Mouse (Mus musculus): ENCODE results near the gene Rpl36. TPM values are rescaled to one million over a fixed set of nuclear protein-coding genes. Genes with fewer than 3 reads are reported as not detected.
A peak's percentile ranks its signal among the peaks of the same experiment; 100 is the strongest.
"Not testable (repeated sequence)": the region's sequence is repeated elsewhere in the genome, so short reads cannot be mapped to it uniquely, and the experiment has no call there.

The Rpl36 gene
- polyA plus RNA-seq, 1 experiment from 2014 or later = 1,230 TPM

DNA sequence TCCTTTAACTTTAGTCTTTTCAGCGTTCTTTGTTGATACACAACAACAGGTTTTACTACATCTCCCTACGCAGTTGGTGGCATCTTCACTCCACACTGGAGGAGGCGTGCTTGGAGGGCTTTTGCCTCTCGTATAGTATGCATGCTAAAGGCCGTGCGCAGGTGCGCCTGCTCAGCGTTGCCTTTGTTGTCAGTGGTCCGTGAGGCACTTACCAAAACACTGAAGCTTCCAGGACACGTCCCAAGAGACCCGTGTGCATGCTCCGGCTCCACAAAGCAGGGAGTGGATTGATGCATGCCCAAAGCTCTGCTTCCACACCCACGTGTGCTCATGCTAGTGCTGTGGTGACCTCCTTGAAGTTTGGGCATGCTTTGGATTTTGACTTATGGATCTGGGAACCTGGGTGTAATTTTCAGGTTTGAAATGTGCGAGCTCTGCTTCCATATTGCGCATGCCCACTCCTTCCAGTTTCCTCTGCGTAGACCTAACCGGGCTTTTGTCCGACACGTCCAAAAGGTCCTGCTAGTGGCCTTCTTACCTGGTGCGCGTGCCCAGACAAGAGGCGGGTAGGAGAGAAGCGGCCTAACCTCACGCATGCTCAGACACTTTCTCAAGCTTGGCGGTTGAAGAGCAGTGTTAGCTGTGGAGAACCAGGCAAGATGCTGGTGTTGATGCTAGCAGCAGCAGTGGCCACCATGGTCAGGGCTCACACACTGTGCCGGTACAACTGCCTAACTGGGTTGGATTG, 14.5 kb downstream of the Rpl36 start, which contains the start of gene Catsperd:
TSS of gene Catsperd (plus strand) at position 614 of the 748 bp plus-strand sequence.
- Histone ChIP-seq H3K9ac (peak within 1 kb of the TSS; percentile 49), H3K4me1 (peaks cover 18% of the 10 kb centered on the region), H3K9me3 (replicated peaks) (no peaks in the 10 kb centered on the region), H3K36me3 (peaks cover 15% of the 10 kb centered on the region; the same call in 1 of the 2 replicates), H3K27ac (peak within 1 kb of the TSS; percentile 48), H3K27me3 (no peaks in the 10 kb centered on the region), H3K4me3 (peak within 1 kb of the TSS; percentile 95), H3K4me2 (replicated peaks) (peak within 1 kb of the TSS; percentile 87)
- ATAC-seq (ENCODE audit: low FRiP score) = peak; percentile 49
- 9% methylated on average over 26 of the region's 26 CpGs for WGBS

DNA sequence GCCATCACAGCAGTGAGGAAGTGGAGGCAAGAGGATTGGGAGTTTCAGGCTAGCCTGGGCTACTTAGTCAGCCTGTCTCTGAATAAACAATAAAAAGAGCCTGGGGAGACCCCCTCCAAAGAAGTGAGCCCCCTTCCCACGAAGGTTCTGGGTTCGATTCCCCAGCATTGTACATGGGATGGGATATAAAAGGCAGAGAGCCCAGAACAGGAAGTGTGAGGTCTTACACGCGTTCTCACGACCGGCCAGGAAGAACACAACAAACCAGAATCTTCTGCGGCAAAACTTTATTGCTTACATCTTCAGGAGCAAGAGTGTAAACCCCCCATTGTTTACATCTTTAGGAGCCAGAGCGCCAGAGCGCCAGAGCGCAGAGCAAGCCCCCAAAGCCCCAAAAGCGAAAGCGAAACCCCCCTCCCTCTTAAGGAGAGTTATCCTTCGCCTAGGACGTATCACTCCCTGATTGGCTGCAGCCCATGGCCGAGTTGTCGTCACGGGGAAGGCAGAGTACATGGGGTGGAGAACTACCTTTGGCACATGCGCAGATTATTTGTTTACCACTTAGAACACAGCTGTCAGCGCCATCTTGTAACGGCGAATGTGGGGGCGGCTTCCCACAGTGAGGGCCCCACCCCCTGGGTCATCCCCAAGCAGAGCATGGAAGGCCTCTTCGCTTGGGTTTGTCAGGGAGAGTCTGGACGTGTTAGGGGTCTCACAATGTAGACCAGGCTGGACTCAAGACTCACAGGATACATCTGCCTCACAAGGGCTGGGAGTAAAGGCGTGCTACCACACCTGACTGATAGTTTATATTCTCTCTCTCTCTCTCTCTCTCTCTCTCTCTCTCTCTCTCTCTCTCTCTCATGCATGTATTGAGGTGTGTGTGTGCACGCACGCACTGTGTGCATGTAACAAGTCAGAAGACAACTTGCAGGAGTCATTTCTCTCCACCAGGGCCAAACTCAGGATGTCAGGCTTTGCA, 16.9 kb downstream of the Rpl36 start:
- peaks cover 18% of the 10 kb centered on the region for H3K4me1 ChIP-seq
- H3K4me2 ChIP-seq (replicated peaks); H3K36me3 ChIP-seq; H3K27me3 ChIP-seq; ATAC-seq (ENCODE audit: low FRiP score); H3K9ac ChIP-seq; H3K4me3 ChIP-seq; H3K9me3 ChIP-seq (replicated peaks); H3K27ac ChIP-seq: not testable (repeated sequence)
- WGBS = 88% methylated on average over 27 of the region's 27 CpGs

DNA sequence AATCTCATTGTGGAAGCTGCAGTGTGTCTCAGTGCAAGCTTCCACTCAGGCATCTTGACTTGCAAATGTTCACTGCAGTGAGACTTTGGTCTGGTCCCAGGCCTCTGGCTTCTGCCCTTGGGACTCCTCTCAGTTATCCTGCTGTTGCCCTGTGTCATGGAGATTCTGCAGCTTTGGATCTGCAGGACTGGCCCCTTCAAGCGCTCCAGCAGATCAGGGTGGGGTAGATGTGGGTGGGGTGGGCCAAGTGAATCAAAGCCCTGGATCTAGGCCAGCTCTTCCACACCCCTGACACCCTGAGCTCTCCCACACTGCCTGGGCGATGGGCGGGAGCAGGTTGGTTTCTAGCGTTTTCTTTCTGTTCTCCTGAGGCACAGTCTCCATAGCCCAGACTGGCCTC, 18.6 kb downstream of the Rpl36 start:
- ATAC-seq (ENCODE audit: low FRiP score) = no peak
- H3K4me2 ChIP-seq (replicated peaks) = no peak overlapping the region
- H3K27ac ChIP-seq = no peak overlapping the region
- H3K9ac ChIP-seq = no peak overlapping the region
- WGBS = 51% methylated on average over 4 of the region's 4 CpGs
- no peaks in the 10 kb centered on the region for H3K27me3 ChIP-seq
- no peak overlapping the region for H3K4me3 ChIP-seq
- H3K36me3 ChIP-seq = no peaks in the 10 kb centered on the region
- peaks cover 6% of the 10 kb centered on the region for H3K4me1 ChIP-seq
- H3K9me3 ChIP-seq (replicated peaks) = no peaks in the 10 kb centered on the region

DNA sequence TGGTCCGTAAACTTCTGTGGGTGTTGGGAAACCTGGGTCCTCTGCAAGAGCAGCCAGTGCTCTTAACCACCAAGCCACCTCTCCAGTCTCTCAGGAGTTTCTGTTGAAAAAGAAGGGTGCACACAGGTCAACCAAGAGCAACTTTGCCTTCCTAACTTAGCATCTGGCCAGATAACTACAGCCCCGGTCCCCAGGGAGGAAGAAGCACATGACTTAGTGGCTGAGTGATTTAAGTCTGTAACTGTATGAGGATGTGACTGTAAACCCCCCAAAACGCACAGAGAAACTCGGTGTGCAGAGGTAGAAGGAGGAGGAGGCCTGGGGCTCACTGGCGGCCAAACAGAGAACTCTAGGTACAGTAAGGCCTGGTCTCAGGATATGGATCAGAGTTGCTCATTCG, 20.8 kb downstream of the Rpl36 start:
- no peaks in the 10 kb centered on the region for H3K27me3 ChIP-seq
- no peak overlapping the region for H3K4me3 ChIP-seq
- no peak overlapping the region for H3K9ac ChIP-seq
- no peaks in the 10 kb centered on the region for H3K9me3 ChIP-seq (replicated peaks)
- no peak overlapping the region for H3K4me2 ChIP-seq (replicated peaks)
- ATAC-seq (ENCODE audit: low FRiP score) = no peak
- no peak overlapping the region for H3K27ac ChIP-seq
- no peaks in the 10 kb centered on the region for H3K4me1 ChIP-seq
- WGBS = 85% methylated on average over 6 of the region's 6 CpGs
- H3K36me3 ChIP-seq = no peaks in the 10 kb centered on the region

DNA sequence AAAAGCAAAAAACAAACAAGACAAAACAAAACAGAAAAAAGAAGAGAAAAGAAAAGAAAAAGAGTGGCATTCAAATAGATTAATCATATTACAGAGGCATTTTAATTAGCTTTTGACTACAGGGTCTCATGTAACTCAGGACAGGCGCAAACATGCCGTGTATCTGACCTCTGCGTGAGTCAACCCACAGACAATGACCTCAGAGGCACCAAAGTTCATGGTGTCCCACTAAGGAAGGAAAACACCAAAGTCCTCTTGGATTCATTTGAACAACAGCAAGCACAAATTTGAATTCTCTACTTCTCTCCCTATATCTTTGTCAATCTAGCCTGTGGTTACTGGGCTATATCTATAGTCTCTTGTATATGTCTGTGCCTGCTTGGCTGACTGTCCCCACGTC, 30.0 kb downstream of the Rpl36 start:
- ATAC-seq (ENCODE audit: low FRiP score) = no peak
- no peak overlapping the region for H3K9ac ChIP-seq
- no peak overlapping the region for H3K27ac ChIP-seq
- 86% methylated on average over 4 of the region's 4 CpGs for WGBS
- H3K9me3 ChIP-seq (replicated peaks) = no peaks in the 10 kb centered on the region
- H3K4me3 ChIP-seq = no peak overlapping the region
- H3K36me3 ChIP-seq = no peaks in the 10 kb centered on the region
- H3K27me3 ChIP-seq = no peaks in the 10 kb centered on the region
- no peaks in the 10 kb centered on the region for H3K4me1 ChIP-seq
- no peak overlapping the region for H3K4me2 ChIP-seq (replicated peaks)

DNA sequence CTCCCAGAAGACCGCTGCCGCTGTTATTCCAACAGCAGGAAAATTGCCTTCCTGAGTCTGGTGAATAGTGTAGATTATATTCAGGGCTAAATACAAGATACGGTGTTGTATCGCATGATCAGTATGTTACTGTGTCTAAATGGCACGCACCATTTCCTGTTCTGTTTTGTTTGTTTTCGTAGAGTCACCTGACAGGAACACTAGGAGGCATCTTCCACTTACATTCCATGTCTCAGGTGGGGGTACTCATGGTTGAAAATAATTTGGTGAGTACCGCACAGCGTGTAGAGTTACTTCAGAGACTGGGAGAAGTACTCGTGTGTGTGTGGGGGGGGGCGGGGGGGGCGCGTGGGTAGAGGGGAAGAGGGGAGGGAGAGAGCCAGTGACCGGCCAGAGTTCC, 34.3 kb downstream of the Rpl36 start:
- no peaks in the 10 kb centered on the region for H3K4me1 ChIP-seq
- H3K27me3 ChIP-seq = no peaks in the 10 kb centered on the region
- H3K4me2 ChIP-seq (replicated peaks) = no peak overlapping the region
- no peak overlapping the region for H3K27ac ChIP-seq
- no peaks in the 10 kb centered on the region for H3K9me3 ChIP-seq (replicated peaks)
- WGBS = 66% methylated on average over 11 of the region's 13 CpGs
- ATAC-seq (ENCODE audit: low FRiP score) = no peak
- no peak overlapping the region for H3K9ac ChIP-seq
- no peak overlapping the region for H3K4me3 ChIP-seq
- no peaks in the 10 kb centered on the region for H3K36me3 ChIP-seq

DNA sequence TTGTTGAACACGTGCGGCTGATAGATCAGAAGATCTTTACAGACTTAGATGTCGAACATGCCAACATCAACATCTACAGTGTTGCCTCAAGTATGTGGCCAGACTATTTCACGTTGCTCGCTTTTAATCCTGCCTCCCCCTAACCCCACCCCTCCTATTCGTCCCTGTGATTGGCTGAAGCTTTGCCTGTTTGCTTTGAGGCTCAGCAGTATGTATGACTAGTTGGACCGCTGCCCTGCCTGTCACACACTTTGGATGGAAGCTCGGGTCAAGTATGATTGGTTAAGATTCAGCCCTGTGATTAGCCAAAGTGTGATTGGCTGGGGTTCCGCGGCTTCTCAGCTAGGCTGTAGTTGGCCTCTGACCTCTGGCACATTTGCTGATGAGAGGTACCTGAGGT, 38.6 kb downstream of the Rpl36 start:
- no peak for ATAC-seq (ENCODE audit: low FRiP score)
- H3K4me3 ChIP-seq = no peak overlapping the region
- no peaks in the 10 kb centered on the region for H3K4me1 ChIP-seq
- no peaks in the 10 kb centered on the region for H3K36me3 ChIP-seq
- no peak overlapping the region for H3K27ac ChIP-seq
- 46% methylated on average over 10 of the region's 10 CpGs for WGBS
- H3K4me2 ChIP-seq (replicated peaks) = no peak overlapping the region
- H3K9me3 ChIP-seq (replicated peaks) = no peaks in the 10 kb centered on the region
- no peaks in the 10 kb centered on the region for H3K27me3 ChIP-seq
- no peak overlapping the region for H3K9ac ChIP-seq

DNA sequence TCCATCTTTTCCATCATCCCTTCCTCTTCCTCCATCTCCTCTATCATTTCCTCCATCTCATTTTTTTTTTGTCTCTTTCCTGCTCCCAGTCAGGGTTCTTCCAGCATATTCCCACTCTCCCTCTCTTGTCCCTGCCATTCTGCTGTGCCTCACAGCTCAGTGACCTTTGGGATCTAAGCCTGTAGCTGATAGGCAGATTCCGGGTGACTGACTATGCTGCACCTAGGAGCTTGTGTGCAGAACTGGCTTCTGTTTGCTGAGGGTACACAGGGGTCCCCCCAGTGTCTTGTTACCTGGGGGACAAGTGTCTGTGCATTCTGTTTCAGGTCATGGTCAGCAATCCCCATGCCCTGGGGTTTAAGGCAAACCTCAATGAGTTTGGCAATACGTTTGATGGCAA, 41.6 kb downstream of the Rpl36 start:
- Histone ChIP-seq H3K4me1 (no peaks in the 10 kb centered on the region), H3K9me3 (replicated peaks) (no peaks in the 10 kb centered on the region), H3K9ac (no peak overlapping the region), H3K4me2 (replicated peaks) (no peak overlapping the region), H3K27me3 (no peaks in the 10 kb centered on the region), H3K27ac (no peak overlapping the region), H3K36me3 (no peaks in the 10 kb centered on the region), H3K4me3 (no peak overlapping the region)
- no peak for ATAC-seq (ENCODE audit: low FRiP score)
- 73% methylated on average over 2 of the region's 2 CpGs for WGBS

DNA sequence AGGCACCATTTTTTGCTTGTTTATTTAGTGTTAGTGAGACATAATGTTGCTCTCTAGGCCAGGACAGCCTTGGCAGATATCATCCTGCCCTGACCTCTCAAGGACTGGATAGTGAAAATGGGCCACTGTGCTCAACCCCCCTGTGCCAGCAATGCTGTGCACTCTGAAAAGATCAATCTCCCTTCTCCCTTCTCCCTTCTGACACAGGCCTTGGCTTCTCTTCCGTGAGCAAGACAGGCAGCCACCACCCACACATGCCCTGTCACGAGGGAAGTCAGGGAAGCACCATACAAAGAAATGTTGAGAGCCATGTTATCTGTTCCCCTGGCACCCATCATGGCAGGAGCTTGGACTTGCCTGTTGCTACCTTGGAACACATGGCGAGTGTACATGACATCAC, 42.1 kb downstream of the Rpl36 start:
- H3K9ac ChIP-seq = no peak overlapping the region
- no peaks in the 10 kb centered on the region for H3K36me3 ChIP-seq
- no peak overlapping the region for H3K4me2 ChIP-seq (replicated peaks)
- no peaks in the 10 kb centered on the region for H3K27me3 ChIP-seq
- 0 out of 2 replicates have a peak, but pooled peaks cover 2% of the 10 kb centered on the region for H3K4me1 ChIP-seq
- H3K27ac ChIP-seq = no peak overlapping the region
- 87% methylated on average over 3 of the region's 3 CpGs for WGBS
- no peak for ATAC-seq (ENCODE audit: low FRiP score)
- no peaks in the 10 kb centered on the region for H3K9me3 ChIP-seq (replicated peaks)
- H3K4me3 ChIP-seq = no peak overlapping the region

DNA sequence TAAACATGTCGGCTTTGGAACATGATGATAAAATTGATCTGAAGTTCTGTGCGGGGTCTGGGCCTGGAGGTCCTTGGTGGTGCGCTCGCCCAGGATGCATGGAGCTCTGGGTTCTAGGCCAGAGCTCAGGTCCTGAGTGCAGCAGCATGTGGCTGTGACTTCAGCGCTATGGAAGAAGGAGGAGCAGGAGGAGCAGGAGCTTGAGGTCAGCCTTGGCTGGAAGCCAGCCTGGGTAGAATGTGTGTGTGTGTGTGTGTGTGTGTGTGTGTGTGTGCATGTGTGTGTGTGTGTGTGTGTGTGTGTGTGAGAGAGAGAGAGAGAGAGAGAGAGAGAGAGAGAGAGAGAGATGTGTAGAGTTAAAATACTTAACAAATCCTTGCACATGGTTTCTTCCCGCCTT, 43.0 kb downstream of the Rpl36 start:
- WGBS = 89% methylated on average over 6 of the region's 6 CpGs

DNA sequence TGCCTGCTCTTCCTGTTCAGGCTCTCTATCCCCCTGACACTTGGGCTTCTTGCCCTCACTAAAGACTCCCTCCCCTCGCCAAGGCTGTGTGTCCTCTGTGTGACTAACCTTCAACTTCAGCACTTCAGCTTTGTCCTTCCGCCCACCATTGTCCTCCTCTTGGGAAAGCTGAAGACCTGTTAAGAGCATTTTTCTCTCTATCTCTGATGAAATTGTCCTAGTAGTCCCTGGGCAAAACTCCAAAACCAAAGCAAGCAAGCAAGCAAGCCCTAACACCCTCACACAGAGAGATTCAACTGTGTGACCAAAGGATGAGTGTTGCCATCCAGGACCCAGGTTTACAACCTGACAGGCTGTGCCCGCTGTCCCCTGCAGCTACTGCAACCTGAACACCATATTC, 50.4 kb downstream of the Rpl36 start:
- H3K27me3 ChIP-seq = peaks cover 20% of the 10 kb centered on the region
- H3K9ac ChIP-seq = no peak overlapping the region
- peaks cover 14% of the 10 kb centered on the region for H3K4me1 ChIP-seq
- peak overlapping the region; percentile 19 for H3K4me2 ChIP-seq (replicated peaks)
- no peak for ATAC-seq (ENCODE audit: low FRiP score)
- no peak overlapping the region for H3K4me3 ChIP-seq
- H3K27ac ChIP-seq = no peak overlapping the region
- 65% methylated on average over 3 of the region's 3 CpGs for WGBS
- no peaks in the 10 kb centered on the region for H3K9me3 ChIP-seq (replicated peaks)
- H3K36me3 ChIP-seq = no peaks in the 10 kb centered on the region

More for the DNA sequence above, 43.0 kb downstream of the Rpl36 start:
- Histone ChIP-seq H3K4me2 (replicated peaks) (no peak overlapping the region), H3K36me3 (no peaks in the 10 kb centered on the region), H3K27me3 (no peaks in the 10 kb centered on the region), H3K9me3 (replicated peaks) (no peaks in the 10 kb centered on the region), H3K4me3 (no peak overlapping the region), H3K4me1 (0 out of 2 replicates have a peak, but pooled peaks cover 2% of the 10 kb centered on the region), H3K9ac (no peak overlapping the region), H3K27ac (no peak overlapping the region)
- no peak for ATAC-seq (ENCODE audit: low FRiP score)

Data from hindbrain, embryonic 12.5 days (tissue).